Mouse (Mus musculus): Measurements from ENCODE around the gene Cerk. TPM values are rescaled to one million over a fixed set of nuclear protein-coding genes. Genes with fewer than 3 reads are reported as not detected.

The Cerk gene
- 5.7 and 5.9 TPM in 2 replicates for polyA plus RNA-seq (2016; fragmentation: Nextera tagmentation; extraction: Ambion mirVana)

- Histone ChIP-seq H3K4me1 (peaks cover 40% of the 10 kb centered on the region), H3K27ac (peak within 1 kb of the TSS; percentile 60), H3K36me3 (no peaks in the 10 kb centered on the region), H3K4me3 (peak within 1 kb of the TSS; percentile 67), H3K4me2 (peak within 1 kb of the TSS; percentile 93), H3K27me3 (replicated peaks) (peaks cover 48% of the 10 kb centered on the region), H3K9ac (peak within 1 kb of the TSS; percentile 72), H3K9me3 (replicated peaks) (no peaks in the 10 kb centered on the region)
- WGBS (ENCODE audit: insufficient replicate concordance): 2% methylated on average over 43 of the region's 43 CpGs
- ATAC-seq: peak; percentile 50
These were observed at the start of gene Cerk for GRCm38 (mm10) chr15:86185689-86186569. TSS of gene Cerk (minus strand) at chr15:86186141.

- Histone ChIP-seq H3K4me1 (peaks cover 7% of the 10 kb centered on the region), H3K36me3 (peaks cover 17% of the 10 kb centered on the region), H3K9me3 (replicated peaks) (no peaks in the 10 kb centered on the region), H3K27ac (no peak overlapping the region), H3K4me2 (no peak overlapping the region), H3K4me3 (no peak overlapping the region), H3K9ac (no peak overlapping the region), H3K27me3 (replicated peaks) (no peaks in the 10 kb centered on the region)
- WGBS (ENCODE audit: insufficient replicate concordance): 69% methylated on average over 22 of the region's 22 CpGs
- ATAC-seq: no peak
These were observed 48.8 kb upstream of the Cerk start for GRCm38 (mm10) chr15:86234517-86235441.

GRCm38 (mm10) chr15:86234001-86234400 lies 48.1 kb upstream of the Cerk start:
- Histone ChIP-seq H3K9ac (no peak overlapping the region), H3K36me3 (peaks cover 14% of the 10 kb centered on the region), H3K9me3 (replicated peaks) (no peaks in the 10 kb centered on the region), H3K27ac (no peak overlapping the region), H3K4me2 (no peak overlapping the region), H3K27me3 (replicated peaks) (no peaks in the 10 kb centered on the region), H3K4me3 (no peak overlapping the region), H3K4me1 (peaks cover 15% of the 10 kb centered on the region)
- 78% methylated on average over 5 of the region's 5 CpGs for WGBS (ENCODE audit: insufficient replicate concordance)
- ATAC-seq: no peak

GRCm38 (mm10) chr15:86231831-86232512 lies 46.0 kb upstream of the Cerk start:
- Histone ChIP-seq H3K9ac (no peak overlapping the region), H3K4me3 (no peak overlapping the region), H3K27ac (no peak overlapping the region), H3K9me3 (replicated peaks) (no peaks in the 10 kb centered on the region), H3K36me3 (peaks cover 13% of the 10 kb centered on the region), H3K27me3 (replicated peaks) (no peaks in the 10 kb centered on the region), H3K4me1 (peaks cover 23% of the 10 kb centered on the region), H3K4me2 (no peak overlapping the region)
- no peak for ATAC-seq
- 67% methylated on average over 7 of the region's 7 CpGs for WGBS (ENCODE audit: insufficient replicate concordance)

GRCm38 (mm10) chr15:86231170-86231569 lies 45.2 kb upstream of the Cerk start:
- no peak overlapping the region for H3K4me3 ChIP-seq
- no peak for ATAC-seq

GRCm38 (mm10) chr15:86229623-86230022 lies 43.7 kb upstream of the Cerk start:
- Histone ChIP-seq H3K27ac (no peak overlapping the region), H3K4me2 (no peak overlapping the region), H3K36me3 (peaks cover under 1% of the 10 kb centered on the region; the same call in 1 of the 2 replicates), H3K9ac (no peak overlapping the region), H3K4me3 (no peak overlapping the region), H3K27me3 (replicated peaks) (no peaks in the 10 kb centered on the region), H3K4me1 (peaks cover 26% of the 10 kb centered on the region), H3K9me3 (replicated peaks) (no peaks in the 10 kb centered on the region)
- ATAC-seq: no peak
- 72% methylated on average over 11 of the region's 11 CpGs for WGBS (ENCODE audit: insufficient replicate concordance)

More at GRCm38 (mm10) chr15:86231170-86231569, 45.2 kb upstream of the Cerk start:
- H3K27ac ChIP-seq: no peak overlapping the region
- no peak overlapping the region for H3K9ac ChIP-seq
- peaks cover 13% of the 10 kb centered on the region for H3K36me3 ChIP-seq
- H3K9me3 ChIP-seq (replicated peaks): no peaks in the 10 kb centered on the region
- H3K4me2 ChIP-seq: no peak overlapping the region
- 75% methylated on average over 1 of the region's 1 CpGs for WGBS (ENCODE audit: insufficient replicate concordance)
- H3K27me3 ChIP-seq (replicated peaks): no peaks in the 10 kb centered on the region
- H3K4me1 ChIP-seq: peaks cover 23% of the 10 kb centered on the region

GRCm38 (mm10) chr15:86229088-86229487 lies 43.1 kb upstream of the Cerk start:
- H3K9ac ChIP-seq: no peak overlapping the region
- H3K4me3 ChIP-seq: no peak overlapping the region
- H3K36me3 ChIP-seq: no peaks in the 10 kb centered on the region
- peaks cover 26% of the 10 kb centered on the region for H3K4me1 ChIP-seq
- no peaks in the 10 kb centered on the region for H3K9me3 ChIP-seq (replicated peaks)
- no peak for ATAC-seq
- no peak overlapping the region for H3K27ac ChIP-seq
- WGBS (ENCODE audit: insufficient replicate concordance): 80% methylated on average over 8 of the region's 8 CpGs
- H3K27me3 ChIP-seq (replicated peaks): no peaks in the 10 kb centered on the region
- no peak overlapping the region for H3K4me2 ChIP-seq

- Histone ChIP-seq H3K9me3 (replicated peaks) (peaks cover 3% of the 10 kb centered on the region; the same call in 1 of the 2 replicates), H3K27me3 (replicated peaks) (no peaks in the 10 kb centered on the region), H3K4me3 (no peak overlapping the region), H3K27ac (no peak overlapping the region), H3K4me1 (peaks cover 27% of the 10 kb centered on the region), H3K4me2 (no peak overlapping the region), H3K36me3 (peaks cover 4% of the 10 kb centered on the region; the same call in 1 of the 2 replicates), H3K9ac (no peak overlapping the region)
- WGBS (ENCODE audit: insufficient replicate concordance): 34% methylated on average over 3 of the region's 3 CpGs
- no peak for ATAC-seq
These were observed 42.2 kb upstream of the Cerk start for GRCm38 (mm10) chr15:86228186-86228585.

GRCm38 (mm10) chr15:86226968-86227367 lies 41.0 kb upstream of the Cerk start:
- no peak overlapping the region for H3K4me3 ChIP-seq
- H3K4me1 ChIP-seq: peaks cover 27% of the 10 kb centered on the region
- no peak overlapping the region for H3K9ac ChIP-seq
- H3K36me3 ChIP-seq: peaks cover 4% of the 10 kb centered on the region; the same call in 1 of the 2 replicates
- no peak overlapping the region for H3K27ac ChIP-seq
- H3K4me2 ChIP-seq: no peak overlapping the region
- H3K27me3 ChIP-seq (replicated peaks): no peaks in the 10 kb centered on the region
- no peak for ATAC-seq
- H3K9me3 ChIP-seq (replicated peaks): peaks cover 4% of the 10 kb centered on the region; the same call in 1 of the 2 replicates
- 76% methylated on average over 2 of the region's 2 CpGs for WGBS (ENCODE audit: insufficient replicate concordance)

GRCm38 (mm10) chr15:86226221-86226620 lies 40.3 kb upstream of the Cerk start:
- Histone ChIP-seq H3K36me3 (peaks cover 4% of the 10 kb centered on the region; the same call in 1 of the 2 replicates), H3K9ac (no peak overlapping the region), H3K4me3 (no peak overlapping the region), H3K4me2 (no peak overlapping the region), H3K27me3 (replicated peaks) (no peaks in the 10 kb centered on the region), H3K4me1 (peaks cover 27% of the 10 kb centered on the region), H3K9me3 (replicated peaks) (peaks cover 4% of the 10 kb centered on the region; the same call in 1 of the 2 replicates), H3K27ac (no peak overlapping the region)
- ATAC-seq: no peak
- WGBS (ENCODE audit: insufficient replicate concordance): 76% methylated on average over 5 of the region's 5 CpGs

- no peak overlapping the region for H3K27ac ChIP-seq
- peaks cover 4% of the 10 kb centered on the region; the same call in 1 of the 2 replicates for H3K36me3 ChIP-seq
- no peaks in the 10 kb centered on the region for H3K27me3 ChIP-seq (replicated peaks)
- peaks cover 27% of the 10 kb centered on the region for H3K4me1 ChIP-seq
- peaks cover 4% of the 10 kb centered on the region; the same call in 1 of the 2 replicates for H3K9me3 ChIP-seq (replicated peaks)
- 43% methylated on average over 7 of the region's 7 CpGs for WGBS (ENCODE audit: insufficient replicate concordance)
- no peak overlapping the region for H3K4me2 ChIP-seq
- H3K4me3 ChIP-seq: no peak overlapping the region
- H3K9ac ChIP-seq: no peak overlapping the region
- ATAC-seq: peak; percentile 62
These were observed 39.1 kb upstream of the Cerk start for GRCm38 (mm10) chr15:86224972-86225551.
